ENCODE assay signal across 21 mouse cellular contexts in the genomic region with DNA sequence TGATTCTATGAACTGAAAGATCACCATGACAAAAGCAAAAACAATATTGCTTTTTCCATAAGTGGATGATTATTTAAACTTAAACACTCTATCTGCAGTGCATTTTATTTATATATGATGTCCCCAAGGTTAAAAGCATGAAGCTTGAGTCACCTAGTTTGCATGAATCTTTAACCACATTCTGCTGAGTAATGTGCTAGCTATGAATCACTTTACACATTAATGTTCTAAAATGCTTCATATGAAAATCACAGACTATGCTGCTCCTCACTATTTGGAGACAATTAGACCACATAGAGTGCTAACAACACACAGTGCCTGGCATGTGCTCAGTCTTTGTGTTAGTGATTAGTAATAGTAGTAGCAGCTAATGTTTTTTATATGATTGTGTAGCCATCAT.
DNase-seq lines count a peak whose midpoint lies in the region; ATAC-seq and TF ChIP-seq lines count a peak whose summit lies in the region.
"Had no signal": no experiment of that assay in that cellular context is flagged by ENCODE, and none has a peak within 500 bp of the region (broad histone marks: within the 10 kb centered on the region; RNA-seq: fewer than 3 reads in every experiment).

No protein-coding gene starts in this region.

- peak; percentile 85 for ATAC-seq in Patski
- no peak for ATAC-seq in megakaryocyte-erythroid progenitor cell, adult 5-6 weeks (replicated peaks; ENCODE audit: low FRiP score, low TSS enrichment, poor library complexity, severe bottlenecking)
- no peak for ATAC-seq in monocyte, adult 5-6 weeks (replicated peaks; ENCODE audit: insufficient number of reproducible peaks, low FRiP score, low TSS enrichment, poor library complexity, severe bottlenecking)
- ATAC-seq: activated CD4-positive, CD25-positive, alpha-beta regulatory T cell, adult 4 months; forebrain, embryonic 14.5 days; forebrain, embryonic 16.5 days had no signal

- H3K27me3 ChIP-seq in Patski: no peaks in the 10 kb centered on the region
- H3K27me3 ChIP-seq: embryonic facial prominence, embryonic 12.5 days; forebrain, embryonic 12.5 days had no signal

- TF ChIP-seq CTCF in Patski (IDR thresholded peaks at IDR 0.05): no peak

- CTCF ChIA-PET in Patski (lab: Charles Lee): no interaction called here

- POLR2A ChIA-PET in Patski (lab: Charles Lee): interaction anchor here (0.8 kb wide), 1 partner anchor 50 kb away, joined by 3 read pairs; no protein-coding TSS in a partner anchor

- in situ Hi-C loops in Patski (cut with MboI; ENCODE audit: low pct_unique_long_range_greater_than_20kb): no loop called here

- DNase-seq in 3134 (ENCODE audit: extremely low read depth, insufficient read length, low spot score) (peak; percentile 16), 416B (ENCODE audit: low read depth) (peak; percentile 37), Patski (ENCODE audit: low read depth, low spot score) (peak; percentile 24), liver (no peak)
- peak; percentile 2 for DNase-seq in Muller cell, postnatal 12 days (ENCODE audit: inconsistent ontology term)
- DNase-seq in right cerebral cortex, postnatal 25 days: no peak
- DNase-seq: adrenal gland, adult 8-10 months; adrenal gland, postnatal 14 days; adrenal gland, postnatal 36 days; cerebellum, adult 11-12 months; cerebellum, adult 2 months; cerebellum, adult 9-10 months; cerebellum, postnatal 10 days; cerebellum, postnatal 25 days had no signal

Comparison
In these comparisons a context has a peak if more than half of its experiments do, and no peak if none do; other contexts are left out.
1. DNase-seq: peak in 3134 (single experiment), 416B (single experiment), Muller cell, postnatal 12 days (single experiment) and Patski (single experiment); none in liver (single experiment) and right cerebral cortex, postnatal 25 days (single experiment).